Comparison of ENCODE assay signal across 29 mouse cellular contexts in genomic region chr9:99238276-99238675, GRCm38 (mm10). TPM values are rescaled to one million over a fixed set of nuclear protein-coding genes. Genes with fewer than 3 reads are reported as not detected.
"Had no signal": no experiment of that assay in that cellular context is flagged by ENCODE, and none has a peak within 500 bp of the region (broad histone marks: within the 10 kb centered on the region; RNA-seq: fewer than 3 reads in every experiment).

No protein-coding gene starts in this region.

- H3K4me2 ChIP-seq: kidney, embryonic 15.5 days; limb, embryonic 12.5 days; limb, embryonic 15.5 days; liver, embryonic 13.5 days; midbrain, embryonic 12.5 days; midbrain, embryonic 15.5 days; neural tube, embryonic 12.5 days; neural tube, embryonic 15.5 days had no signal

- H3K36me3 ChIP-seq: kidney, embryonic 15.5 days; limb, embryonic 12.5 days; limb, embryonic 15.5 days; liver, embryonic 13.5 days; midbrain, embryonic 12.5 days; midbrain, embryonic 15.5 days; neural tube, embryonic 12.5 days; neural tube, embryonic 15.5 days had no signal

- H3K9ac ChIP-seq: kidney, embryonic 15.5 days; limb, embryonic 12.5 days; limb, embryonic 15.5 days; liver, embryonic 13.5 days; midbrain, embryonic 12.5 days; midbrain, embryonic 15.5 days; neural tube, embryonic 12.5 days; neural tube, embryonic 15.5 days had no signal

- DNase-seq: kidney, adult 11 months; kidney, adult 8-10 months; kidney, postnatal 10 days; kidney, postnatal 36 days; left cerebral cortex, postnatal 4 days; liver, embryonic 13.5 days; lung, adult 2 months; right cerebral cortex, postnatal 14 days; right cerebral cortex, postnatal 4 days; thymus, adult 18-20 months; thymus, postnatal 36 days had no signal

- H3K27me3 ChIP-seq: kidney, embryonic 15.5 days; limb, embryonic 12.5 days; limb, embryonic 15.5 days; liver, embryonic 13.5 days; midbrain, embryonic 15.5 days; neural tube, embryonic 12.5 days; neural tube, embryonic 15.5 days had no signal

- H3K4me1 ChIP-seq: neural tube, embryonic 12.5 days had no signal

- H3K27ac ChIP-seq: kidney, embryonic 15.5 days; limb, embryonic 12.5 days; limb, embryonic 15.5 days; liver, embryonic 13.5 days; macrophage; midbrain, embryonic 12.5 days; midbrain, embryonic 15.5 days; neural tube, embryonic 12.5 days; neural tube, embryonic 15.5 days had no signal

- H3K9me3 ChIP-seq: kidney, embryonic 15.5 days; limb, embryonic 12.5 days; limb, embryonic 15.5 days; liver, embryonic 13.5 days; midbrain, embryonic 12.5 days; midbrain, embryonic 15.5 days; neural tube, embryonic 12.5 days; neural tube, embryonic 15.5 days had no signal

- H3K4me3 ChIP-seq: kidney, embryonic 15.5 days; limb, embryonic 12.5 days; limb, embryonic 15.5 days; liver, embryonic 13.5 days; midbrain, embryonic 12.5 days; midbrain, embryonic 15.5 days; neural tube, embryonic 12.5 days; neural tube, embryonic 15.5 days had no signal

- ATAC-seq: midbrain, embryonic 15.5 days had no signal

RNA-seq across cellular contexts. Expression of gene Faiml, which starts 1.2 kb away (rescaled TPM):
- total RNA-seq: layer of hippocampus, adult 8-10 months; layer of hippocampus, postnatal 14 days; left cerebral cortex, adult 8-10 months; left cerebral cortex, postnatal 14 days; left cerebral cortex, postnatal 4 days; megakaryocyte, adult 5-6 weeks had no signal
- polyA plus RNA-seq: kidney, embryonic 15.5 days; limb, embryonic 12.5 days; limb, embryonic 15.5 days; liver, embryonic 13.5 days; liver, embryonic 16.5 days; lung, adult 2 months; lung, embryonic 16.5 days; macrophage; midbrain, embryonic 12.5 days; midbrain, embryonic 15.5 days; neural tube, embryonic 12.5 days; neural tube, embryonic 15.5 days; stomach, embryonic 14.5 days; stomach, postnatal 0 days; urinary bladder, adult 2 months had no signal
